Mouse (Mus musculus): ENCODE measurements around the gene Stx3. TPM values are rescaled to one million over a fixed set of nuclear protein-coding genes. Genes with fewer than 3 reads are reported as not detected.

Gene Stx3
- total RNA-seq, 2 experiments from 2014 or later = 19.6 to 27.8 TPM

DNA sequence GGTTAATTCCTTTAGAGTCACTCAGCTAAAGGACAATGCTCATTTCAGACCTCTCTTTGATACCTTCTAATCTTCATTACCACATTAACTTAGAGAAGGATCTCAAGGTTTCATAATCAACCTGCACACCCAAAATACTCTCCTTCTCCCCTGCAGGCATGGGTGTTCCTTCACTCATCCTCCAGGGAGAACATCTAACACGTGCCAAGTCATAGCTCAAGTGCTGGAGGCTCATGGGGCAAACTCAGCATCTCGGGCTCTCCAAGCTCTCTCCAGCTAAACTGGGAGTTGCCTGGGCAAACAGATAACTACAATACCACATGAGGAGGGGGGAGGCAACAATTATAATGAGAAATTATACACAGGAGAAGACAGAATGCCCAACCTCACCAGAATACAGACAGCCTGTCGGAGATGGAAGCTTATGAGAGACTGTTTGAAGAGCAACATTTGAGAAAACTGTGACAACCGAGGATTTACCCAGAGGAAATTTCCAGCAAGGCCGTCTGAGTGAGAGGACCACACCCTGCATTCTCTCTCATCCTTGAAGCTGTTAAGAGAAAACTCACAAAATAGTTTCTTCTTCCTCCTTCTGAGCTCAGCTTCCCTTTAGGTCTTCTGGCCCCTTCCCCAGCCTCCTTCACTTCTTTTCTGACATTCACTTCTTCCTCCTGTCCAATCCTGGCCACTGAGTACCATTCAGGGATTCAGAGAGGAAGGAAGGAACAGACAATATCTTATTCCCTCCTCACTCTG, 9.0 kb downstream of the Stx3 start:
- DNase-seq (ENCODE audit: low spot score in 2 of 2) = no peak

DNA sequence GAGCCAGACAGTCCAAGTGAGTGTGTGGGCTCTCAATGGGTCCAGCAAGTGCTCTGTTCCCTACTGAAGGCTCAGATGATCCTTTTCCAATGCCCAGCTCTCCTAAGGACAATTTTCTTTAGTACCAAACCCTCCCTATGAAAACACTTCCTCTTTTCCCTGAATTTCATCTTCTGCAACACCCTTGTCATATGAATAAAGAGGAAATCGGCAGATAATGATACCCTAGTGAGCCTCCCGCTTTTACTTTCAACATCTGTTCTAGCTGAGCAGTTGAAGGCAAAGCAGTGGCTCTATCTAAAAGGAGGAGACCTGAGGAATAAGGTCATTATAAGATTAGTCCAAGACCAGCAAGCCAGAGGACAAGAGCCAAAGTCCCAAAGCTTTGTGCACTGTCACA, 10.8 kb downstream of the Stx3 start:
- DNase-seq (ENCODE audit: low spot score in 2 of 2) = no peak

DNA sequence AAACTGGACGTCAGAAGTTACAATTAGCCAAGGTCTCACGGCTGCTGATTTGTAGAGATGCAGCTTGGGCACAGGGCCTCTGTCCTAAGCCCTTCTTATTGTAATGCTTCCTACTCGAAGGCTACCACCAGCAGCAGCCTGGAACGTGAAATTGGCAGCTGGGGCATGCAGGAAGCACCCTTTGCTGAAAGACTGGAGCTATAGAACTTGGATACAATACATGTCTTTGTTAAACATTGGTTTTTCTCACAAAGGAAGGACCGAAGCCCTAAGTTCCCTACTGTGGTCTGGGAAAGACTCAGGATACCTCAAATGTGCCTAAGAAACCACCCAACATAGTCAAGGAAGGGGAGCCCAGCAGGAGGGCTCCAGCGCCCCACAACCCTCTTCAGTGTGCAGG, 11.4 kb downstream of the Stx3 start:
- no peak for DNase-seq (ENCODE audit: low spot score in 2 of 2)

DNA sequence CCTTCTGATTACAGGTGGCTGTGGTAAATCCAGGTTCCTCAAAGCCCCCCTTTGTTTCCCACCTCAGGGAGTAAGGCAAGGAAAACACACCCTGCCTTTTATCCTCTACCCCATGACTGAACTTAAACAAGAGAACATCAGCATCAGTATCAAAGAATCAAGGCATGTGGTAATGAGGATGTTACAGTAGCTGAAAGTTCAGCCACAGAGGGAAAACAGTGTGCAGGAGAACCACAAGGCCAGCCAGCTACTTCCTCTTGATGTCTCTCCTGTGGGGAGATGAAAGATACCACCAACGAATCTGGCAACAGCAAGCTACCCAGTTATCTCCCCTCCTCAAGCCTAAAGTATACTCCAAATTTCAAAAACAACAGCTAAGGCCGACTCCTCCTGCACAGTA, 12.0 kb downstream of the Stx3 start:
- no peak for DNase-seq (ENCODE audit: low spot score in 2 of 2)

GRCm38 (mm10) chr19:11804423-11804822, 14.8 kb downstream of the Stx3 start:
- DNase-seq (ENCODE audit: low spot score in 2 of 2) = no peak

DNA sequence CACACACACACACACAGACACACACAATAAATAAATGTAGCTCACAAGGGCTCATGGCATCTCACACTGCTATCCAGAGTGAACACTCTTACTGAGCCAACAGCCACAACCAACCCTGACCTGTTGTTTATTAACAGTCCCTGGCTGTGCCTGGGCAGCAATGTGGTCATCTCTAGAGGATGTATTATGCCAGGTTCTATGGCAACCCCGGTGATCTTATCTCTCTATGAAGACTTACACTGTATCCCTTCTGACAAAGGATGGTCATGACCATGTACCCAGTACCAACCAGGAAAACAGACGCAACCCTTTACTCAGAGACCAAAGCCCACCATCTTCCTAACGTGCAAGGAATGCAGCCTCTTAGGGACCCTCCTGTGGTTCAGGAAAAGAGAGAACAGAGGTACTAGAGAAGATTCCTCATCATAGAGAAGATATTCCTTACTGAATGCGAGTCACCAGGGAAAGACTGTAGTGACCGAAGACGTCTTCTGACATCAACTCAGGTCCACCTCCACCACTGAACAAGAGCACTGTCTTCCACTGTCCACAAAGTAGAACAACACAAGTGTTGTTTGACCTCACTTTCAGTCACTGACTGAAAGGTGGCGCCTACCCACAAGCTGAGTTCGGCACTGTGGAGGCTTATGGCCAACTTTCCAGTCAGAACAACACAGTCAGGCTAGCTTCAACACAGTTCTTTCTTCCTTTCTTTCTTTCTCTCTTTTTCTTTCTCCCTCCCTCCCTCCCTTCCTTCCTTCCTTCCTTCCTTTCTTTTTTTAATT, 18.5 kb downstream of the Stx3 start:
- DNase-seq (ENCODE audit: low spot score in 2 of 2) = no peak

- DNase-seq (ENCODE audit: low spot score in 2 of 2) = no peak
Observed at GRCm38 (mm10) chr19:11794447-11794846, 24.8 kb downstream of the Stx3 start.

- no peak for DNase-seq (ENCODE audit: low spot score in 2 of 2)
Observed at GRCm38 (mm10) chr19:11793741-11794359, 25.4 kb downstream of the Stx3 start.

DNA sequence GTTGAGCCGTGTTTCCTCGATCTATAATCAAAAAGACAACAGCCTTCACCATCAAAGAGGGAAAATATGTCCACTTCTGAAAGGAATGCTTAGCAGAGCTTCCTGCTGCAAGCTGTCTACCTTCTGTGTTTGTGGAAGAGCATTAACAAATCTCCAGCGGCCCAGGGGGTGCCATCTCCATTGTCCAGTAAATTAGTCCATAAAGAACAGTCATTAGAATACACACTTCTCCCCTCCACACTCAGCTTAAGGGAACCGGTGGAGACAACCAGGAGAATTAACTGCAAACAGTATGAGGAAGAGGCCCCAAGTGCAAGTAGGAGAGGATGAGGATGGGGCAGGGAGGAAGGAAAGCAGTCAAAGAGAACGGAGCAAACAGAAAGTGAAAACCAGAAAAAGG, 27.4 kb downstream of the Stx3 start:
- DNase-seq (ENCODE audit: low spot score in 2 of 2) = no peak

DNA sequence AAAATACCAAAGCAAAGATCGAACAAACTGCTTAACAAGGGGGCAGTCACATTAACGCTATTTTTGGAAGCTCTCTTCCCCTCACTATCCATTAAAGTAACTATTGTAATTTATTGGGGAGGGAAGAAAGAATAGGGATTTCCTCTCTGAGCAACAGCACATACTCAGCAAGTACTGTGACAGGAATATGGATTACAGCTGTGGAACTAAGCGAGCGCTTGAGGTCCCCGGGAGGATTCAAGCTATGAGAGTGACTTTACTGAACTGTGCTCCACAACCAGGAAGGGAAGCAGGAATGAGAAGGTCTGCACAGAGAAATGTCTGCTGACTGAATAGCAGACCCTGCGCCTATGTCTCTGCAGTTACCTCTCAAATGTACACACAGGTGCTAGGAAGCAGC, 30.3 kb downstream of the Stx3 start:
- no peak for DNase-seq (ENCODE audit: low spot score in 2 of 2)

GRCm38 (mm10) chr19:11787826-11788225, 31.4 kb downstream of the Stx3 start:
- no peak for DNase-seq (ENCODE audit: low spot score in 2 of 2)

- DNase-seq (ENCODE audit: low spot score in 2 of 2) = no peak
Observed at GRCm38 (mm10) chr19:11785409-11786154, 33.6 kb downstream of the Stx3 start.

DNA sequence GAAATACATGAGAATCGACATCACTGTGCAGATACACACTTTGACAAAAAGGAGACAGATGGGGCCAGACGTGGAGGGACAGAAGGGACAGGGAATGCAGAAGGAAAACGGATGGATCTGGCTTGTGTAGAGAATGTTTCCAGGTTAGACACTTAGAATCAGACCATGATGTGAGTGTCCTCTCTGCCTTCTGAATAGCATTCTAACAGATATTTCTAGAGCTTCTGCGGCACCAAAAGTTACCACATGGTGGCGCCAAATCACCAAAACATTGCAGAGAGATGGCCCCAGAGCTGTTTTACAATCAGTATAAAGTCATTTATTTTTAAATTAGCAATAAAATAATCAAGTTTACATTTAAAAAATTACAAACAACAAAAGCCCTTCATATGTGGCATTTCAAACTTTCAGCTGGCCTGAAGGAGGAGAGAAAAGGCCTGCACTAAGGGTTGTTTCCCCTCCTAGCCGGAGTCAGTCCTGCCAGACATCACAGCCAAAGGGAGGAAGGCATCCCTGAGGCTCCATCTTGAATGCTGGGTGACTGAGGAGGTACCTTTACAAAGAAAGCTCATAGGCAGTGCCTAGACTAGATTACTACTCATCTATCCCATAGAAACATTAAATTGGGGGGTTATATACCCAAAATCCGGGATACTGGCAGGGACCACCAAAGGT, 41.9 kb downstream of the Stx3 start:
- peak; percentile 64 to 69 for DNase-seq (ENCODE audit: low spot score in 2 of 2)

DNA sequence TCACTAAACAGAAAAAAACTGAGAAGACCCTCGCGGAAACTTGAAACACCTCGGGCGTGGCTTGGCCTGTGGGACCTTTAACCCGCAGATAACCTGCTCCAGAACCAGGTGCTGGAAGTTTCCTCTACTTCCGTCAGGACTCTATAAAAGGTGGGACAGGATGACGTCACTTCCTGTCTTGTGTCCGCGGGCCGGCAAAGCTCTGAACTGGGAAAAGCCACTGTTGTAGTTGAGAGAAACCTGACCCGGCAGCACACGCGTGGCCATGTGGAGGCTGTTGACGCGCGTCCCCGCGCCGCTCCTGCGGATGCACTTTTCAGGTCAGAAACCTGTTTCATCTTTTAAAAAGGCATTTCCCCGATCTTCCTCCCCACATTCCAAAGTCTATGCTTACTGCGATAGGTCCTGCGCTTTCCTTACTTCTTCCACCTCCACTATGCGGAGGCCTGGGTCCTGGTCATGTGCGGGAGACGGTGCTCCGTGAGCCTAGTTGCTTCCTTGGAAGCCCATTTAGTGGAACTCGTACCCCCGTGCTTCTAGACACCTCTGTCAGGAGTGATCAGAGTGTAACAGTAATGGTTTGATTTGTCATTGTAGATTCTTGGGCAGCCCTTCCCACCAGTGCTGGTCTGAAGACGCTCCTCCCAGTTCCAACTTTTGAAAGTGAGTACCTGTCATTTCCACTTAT, 48.9 kb downstream of the Stx3 start, which contains the start of gene Mrpl16:
Gene Mrpl16 (plus strand): TSS at position 187 of the 688 bp plus-strand sequence.
- DNase-seq (ENCODE audit: low spot score in 2 of 2) = peak; percentile 89 to 92

GRCm38 (mm10) chr19:11769257-11769920, 49.8 kb downstream of the Stx3 start:
- DNase-seq (ENCODE audit: low spot score in 2 of 2) = no peak

DNA sequence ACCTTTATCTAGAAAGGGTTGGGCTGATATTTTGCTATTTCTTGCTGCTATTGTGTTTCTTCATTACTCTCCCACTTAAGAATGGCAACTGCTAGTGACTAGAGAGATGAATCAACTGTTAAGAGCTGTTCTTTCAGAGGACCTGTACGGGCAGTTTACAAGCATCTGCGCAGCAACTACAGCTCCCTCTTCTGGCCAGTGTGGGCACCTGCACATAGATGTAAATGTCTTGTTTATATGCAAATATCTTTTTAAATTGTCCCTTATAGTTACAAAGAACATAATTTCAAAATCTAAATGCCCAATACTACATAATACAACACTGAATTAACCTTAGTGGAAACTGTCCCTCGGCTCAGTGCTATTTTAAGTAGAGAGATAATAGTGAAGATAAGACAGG, 51.0 kb downstream of the Stx3 start:
- DNase-seq (ENCODE audit: low spot score in 2 of 2) = peak in 1 of 2 experiments; percentile 40

GRCm38 (mm10) chr19:11766413-11766812, 52.8 kb downstream of the Stx3 start:
- DNase-seq (ENCODE audit: low spot score in 2 of 2) = no peak

DNA sequence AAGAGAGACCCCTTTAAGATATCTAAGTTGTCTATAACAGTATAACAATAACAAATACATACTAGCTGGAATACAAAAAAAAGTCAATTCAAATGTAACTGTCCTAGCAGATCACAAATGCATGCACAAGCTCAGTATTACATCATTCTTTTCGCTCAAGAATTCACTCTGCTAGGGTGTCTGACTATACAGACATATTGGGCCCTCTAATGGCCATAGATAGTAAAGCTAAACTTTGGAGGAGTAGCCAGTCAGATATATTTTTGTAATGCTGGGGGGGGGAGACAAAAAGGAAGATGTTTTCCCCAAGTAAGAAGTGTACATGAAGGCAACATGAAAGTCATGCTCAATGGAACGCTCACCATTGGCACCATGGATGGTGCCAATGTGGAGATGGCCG, 54.1 kb downstream of the Stx3 start:
- no peak for DNase-seq (ENCODE audit: low spot score in 2 of 2)

DNA sequence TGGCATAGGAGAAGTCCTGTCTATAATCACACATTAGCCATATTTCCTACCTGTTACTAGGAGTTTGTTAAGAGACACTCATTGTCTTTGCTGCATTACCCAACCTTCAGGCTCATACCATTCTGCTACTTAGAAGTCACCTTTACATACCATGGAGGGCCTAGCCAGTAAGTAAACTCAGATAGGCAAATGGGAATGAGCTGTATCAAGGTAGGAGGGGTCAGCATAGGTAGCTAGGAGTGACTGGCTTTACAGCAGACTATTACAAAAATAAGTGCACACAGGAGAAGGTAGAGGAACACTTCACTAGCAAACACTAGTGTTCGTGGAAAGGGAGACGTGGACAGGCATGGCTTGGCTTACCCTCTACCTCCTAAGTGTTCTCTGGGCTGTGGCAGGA, 71.9 kb downstream of the Stx3 start, which contains the start of gene Gif:
Gene Gif (plus strand): TSS at position 257 of the 400 bp plus-strand sequence.
- no peak for DNase-seq (ENCODE audit: low spot score in 2 of 2)

DNA sequence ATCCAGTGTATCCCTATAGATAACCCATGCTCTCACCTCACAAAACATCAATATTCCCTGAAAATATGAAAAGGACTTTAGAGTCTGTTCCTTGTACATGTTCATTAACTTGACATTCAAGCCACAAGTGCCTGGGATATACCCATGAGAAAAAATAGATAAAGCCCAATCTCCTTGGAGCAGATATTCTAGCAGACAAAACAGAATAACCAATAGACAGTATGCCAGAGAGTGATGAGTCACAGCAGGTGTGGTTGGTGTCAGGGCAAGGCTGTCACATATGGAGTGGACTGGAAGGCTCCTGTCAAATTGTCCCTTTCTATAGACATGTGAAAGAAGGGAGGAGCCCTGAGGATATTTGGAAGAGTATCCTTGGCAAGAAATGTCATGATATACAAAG, 73.5 kb downstream of the Stx3 start:
- no peak for DNase-seq (ENCODE audit: low spot score in 2 of 2)
